8 mouse cellular contexts compared by ENCODE assay signal in the genomic region with DNA sequence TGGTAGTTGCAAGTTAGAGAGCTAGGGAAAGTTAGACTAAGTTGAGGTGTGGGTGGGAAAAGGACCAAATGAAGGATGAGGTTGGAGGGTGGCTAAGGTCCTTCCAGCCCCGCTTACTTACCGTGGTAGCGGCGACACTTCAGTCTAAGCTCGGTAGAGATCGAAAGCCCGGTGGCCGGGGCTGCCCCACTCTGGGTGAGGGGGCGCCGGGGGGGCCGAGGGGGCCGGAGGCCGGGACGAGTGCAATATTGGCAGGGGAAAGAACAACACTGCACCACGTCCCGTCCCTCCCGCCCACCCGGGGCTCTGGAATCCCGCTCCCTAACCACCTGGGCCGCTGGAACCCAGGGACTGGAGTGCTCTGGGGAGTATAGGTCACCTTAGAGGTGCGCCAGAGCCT. TPM values are rescaled to one million over a fixed set of nuclear protein-coding genes. Genes with fewer than 3 reads are reported as not detected.
DNase-seq lines count a peak whose midpoint lies in the region; ATAC-seq and TF ChIP-seq lines count a peak whose summit lies in the region.

Gene Mtx1 (minus strand): TSS at position 189 of the 400 bp plus-strand sequence.

- TF ChIP-seq CTCF in E14TG2a.4 (conservative IDR thresholded peaks at IDR 0.05; ENCODE audit: low read length): no peak

- H3K36me3 ChIP-seq in E14TG2a.4 (ENCODE audit: insufficient read depth, low read length): peaks cover 16% of the 10 kb centered on the region
- H3K36me3 ChIP-seq in forebrain, embryonic 12.5 days (replicated peaks): peaks cover 34% of the 10 kb centered on the region
- peaks cover 38% of the 10 kb centered on the region for H3K36me3 ChIP-seq in hindbrain, embryonic 10.5 days
- H3K36me3 ChIP-seq in liver, embryonic 11.5 days (ENCODE audit: control insufficient read depth, insufficient read depth, low read length): no peaks in the 10 kb centered on the region
- H3K36me3 ChIP-seq in stomach, embryonic 16.5 days (ENCODE audit: control insufficient read depth, insufficient read depth, low read length): no peaks in the 10 kb centered on the region

- 2% methylated on average over 21 of the region's 21 CpGs for WGBS in forebrain, embryonic 12.5 days
- WGBS in hindbrain, embryonic 10.5 days: under 1% methylated on average over 21 of the region's 21 CpGs
- WGBS in liver, embryonic 11.5 days: 10% methylated on average over 21 of the region's 21 CpGs
- 3% methylated on average over 21 of the region's 21 CpGs for WGBS in stomach, embryonic 16.5 days

- no peak; the same call in 1 of the 2 replicates for ATAC-seq in forebrain, embryonic 12.5 days (ENCODE audit: low FRiP score)
- ATAC-seq in liver, embryonic 11.5 days (replicated peaks; ENCODE audit: low FRiP score): no peak
- no peak for ATAC-seq in stomach, embryonic 16.5 days (ENCODE audit: insufficient read depth, low FRiP score)

- H3K4me2 ChIP-seq in forebrain, embryonic 12.5 days: peak within 1 kb of the TSS; percentile 95
- peak within 1 kb of the TSS; percentile 69 for H3K4me2 ChIP-seq in liver, embryonic 11.5 days
- H3K4me2 ChIP-seq in stomach, embryonic 16.5 days (ENCODE audit: low read depth, low read length): peak within 1 kb of the TSS; percentile 85

- peak; percentile 19 for DNase-seq in embryo, embryonic 10 days (ENCODE audit: low spot score)
- no peak for DNase-seq in embryo, embryonic 11 days
- DNase-seq in hindbrain, embryonic 10.5 days (ENCODE audit: low spot score): no peak
- no peak for DNase-seq in liver, embryonic 11.5 days (ENCODE audit: low spot score)
- no peak for DNase-seq in urinary bladder, postnatal 4 days (ENCODE audit: low spot score in 2 of 2)

- H3K9ac ChIP-seq in forebrain, embryonic 12.5 days: peak within 1 kb of the TSS; percentile 92
- peak within 1 kb of the TSS; percentile 9; the same call in 1 of the 2 replicates for H3K9ac ChIP-seq in liver, embryonic 11.5 days (ENCODE audit: low read depth, low read length)
- H3K9ac ChIP-seq in stomach, embryonic 16.5 days (ENCODE audit: low read length): peak within 1 kb of the TSS; percentile 60

- peaks cover 17% of the 10 kb centered on the region for H3K27me3 ChIP-seq in E14TG2a.4 (ENCODE audit: insufficient read depth, low read length)
- no peaks in the 10 kb centered on the region for H3K27me3 ChIP-seq in forebrain, embryonic 12.5 days
- H3K27me3 ChIP-seq in hindbrain, embryonic 10.5 days (ENCODE audit: insufficient read depth, poor library complexity, severe bottlenecking): peaks cover 27% of the 10 kb centered on the region
- H3K27me3 ChIP-seq in liver, embryonic 11.5 days (replicated peaks; ENCODE audit: control insufficient read depth, insufficient read depth, low read length): peaks cover 44% of the 10 kb centered on the region
- H3K27me3 ChIP-seq in stomach, embryonic 16.5 days (ENCODE audit: control insufficient read depth, insufficient read depth, low read length): no peaks in the 10 kb centered on the region; the same call in 1 of the 2 replicates

- H3K4me3 ChIP-seq in E14TG2a.4 (replicated peaks; ENCODE audit: low read length): peak within 1 kb of the TSS; percentile 80
- H3K4me3 ChIP-seq in forebrain, embryonic 12.5 days (replicated peaks): peak within 1 kb of the TSS; percentile 76
- H3K4me3 ChIP-seq in hindbrain, embryonic 10.5 days: peak within 1 kb of the TSS; percentile 83
- peak within 1 kb of the TSS; percentile 45 for H3K4me3 ChIP-seq in liver, embryonic 11.5 days (ENCODE audit: low read depth, low read length)
- H3K4me3 ChIP-seq in stomach, embryonic 16.5 days (replicated peaks; ENCODE audit: low read length): peak within 1 kb of the TSS; percentile 52

- peaks cover 73% of the 10 kb centered on the region for H3K4me1 ChIP-seq in E14TG2a.4 (replicated peaks; ENCODE audit: low read depth, low read length)
- peaks cover 66% of the 10 kb centered on the region for H3K4me1 ChIP-seq in forebrain, embryonic 12.5 days
- peaks cover 75% of the 10 kb centered on the region for H3K4me1 ChIP-seq in hindbrain, embryonic 10.5 days (replicated peaks)
- H3K4me1 ChIP-seq in liver, embryonic 11.5 days (replicated peaks; ENCODE audit: control insufficient read depth, insufficient read depth, low read length): peaks cover 27% of the 10 kb centered on the region
- H3K4me1 ChIP-seq in stomach, embryonic 16.5 days (ENCODE audit: control insufficient read depth, insufficient read depth, low read length): peaks cover 28% of the 10 kb centered on the region

- H3K9me3 ChIP-seq in E14TG2a.4 (ENCODE audit: low read length): no peaks in the 10 kb centered on the region
- no peaks in the 10 kb centered on the region for H3K9me3 ChIP-seq in forebrain, embryonic 12.5 days
- H3K9me3 ChIP-seq in hindbrain, embryonic 10.5 days: no peaks in the 10 kb centered on the region
- no peaks in the 10 kb centered on the region for H3K9me3 ChIP-seq in liver, embryonic 11.5 days (ENCODE audit: control insufficient read depth, low read length)
- no peaks in the 10 kb centered on the region for H3K9me3 ChIP-seq in stomach, embryonic 16.5 days (replicated peaks; ENCODE audit: control insufficient read depth, low read length)

- peak within 1 kb of the TSS; percentile 98 for H3K27ac ChIP-seq in forebrain, embryonic 12.5 days
- peak within 1 kb of the TSS; percentile 97 for H3K27ac ChIP-seq in hindbrain, embryonic 10.5 days
- no peak within 1 kb of the TSS for H3K27ac ChIP-seq in liver, embryonic 11.5 days (ENCODE audit: low read depth, low read length)
- H3K27ac ChIP-seq in stomach, embryonic 16.5 days (ENCODE audit: low read length): peak within 1 kb of the TSS; percentile 83

RNA-seq across cellular contexts. Expression of gene Mtx1, which starts in this region (rescaled TPM):
- polyA plus RNA-seq in forebrain, embryonic 12.5 days (2016; fragmentation: Nextera tagmentation; extraction: Ambion mirVana): 185 and 194 TPM in 2 replicates
- 228 and 232 TPM in 2 replicates for polyA plus RNA-seq in hindbrain, embryonic 10.5 days (2016; fragmentation: Nextera tagmentation; extraction: Ambion mirVana)
- polyA plus RNA-seq in liver, embryonic 11.5 days (2014; fragmentation: Nextera tagmentation; extraction: Ambion mirVana): 219 and 241 TPM in 2 replicates
- polyA plus RNA-seq in stomach, embryonic 16.5 days (2015; fragmentation: Nextera tagmentation; extraction: Ambion mirVana): 172 and 177 TPM in 2 replicates

Comparison
In these comparisons a context has a peak if more than half of its experiments do, and no peak if none do; other contexts are left out.
1. H3K9ac ChIP-seq: peak in every context shown above with its lines; median percentile 92 in forebrain, embryonic 12.5 days; 60 in stomach, embryonic 16.5 days; 9 in liver, embryonic 11.5 days.